Mouse (Mus musculus): ENCODE data around the gene Senp6. TPM values are rescaled to one million over a fixed set of nuclear protein-coding genes. Genes with fewer than 3 reads are reported as not detected.

The Senp6 gene
- 67.9 TPM for polyA plus RNA-seq (2015; fragmentation: Illumina TruSeq; extraction: RNeasy Lipid Tissue Mini Kit (QIAGEN cat#74804); ENCODE audit: low read depth, low replicate concordance)

GRCm38 (mm10) chr9:80066367-80067220 is at the start of gene Senp6:
Senp6 (plus strand) TSS chr9:80066903.

GRCm38 (mm10) chr9:80164611-80165474 is 98.1 kb downstream of the Senp6 start, which contains the start of gene Myo6:
Myo6 (plus strand) TSS chr9:80165031.

Other genes starting within 250 kb of the Senp6 start
- 6.3 TPM for gene Filip1, start 54.1 kb upstream of the Senp6 start, polyA plus RNA-seq (2015; fragmentation: Illumina TruSeq; extraction: RNeasy Lipid Tissue Mini Kit (QIAGEN cat#74804); ENCODE audit: low read depth, low replicate concordance)
- 59.1 TPM for gene Myo6, start 98.1 kb downstream of the Senp6 start, polyA plus RNA-seq (2015; fragmentation: Illumina TruSeq; extraction: RNeasy Lipid Tissue Mini Kit (QIAGEN cat#74804); ENCODE audit: low read depth, low replicate concordance)